Mouse (Mus musculus): ENCODE results near the gene Tmem94. TPM values are rescaled to one million over a fixed set of nuclear protein-coding genes. Genes with fewer than 3 reads are reported as not detected.
A peak's percentile ranks its signal among the peaks of the same experiment; 100 is the strongest.

The Tmem94 gene
- polyA plus RNA-seq, 1 experiment from 2014 or later, result 20.8 TPM

- Histone ChIP-seq H3K9me3 (ENCODE audit: control insufficient read depth, low read length) (no peaks in the 10 kb centered on the region), H3K4me2 (replicated peaks) (no peak overlapping the region), H3K4me3 (replicated peaks; ENCODE audit: low read length) (no peak overlapping the region), H3K36me3 (replicated peaks; ENCODE audit: control insufficient read depth, insufficient read depth) (no peaks in the 10 kb centered on the region), H3K27me3 (ENCODE audit: control insufficient read depth, insufficient read depth, low read length) (peaks cover 16% of the 10 kb centered on the region), H3K4me1 (replicated peaks; ENCODE audit: control insufficient read depth, insufficient read depth, low read length) (no peaks in the 10 kb centered on the region), H3K27ac (no peak overlapping the region), H3K9ac (no peak overlapping the region)
- WGBS, result 22% methylated on average over 8 of the region's 8 CpGs
- ATAC-seq (ENCODE audit: low FRiP score), result no peak
- DNase-seq (ENCODE audit: low spot score), result no peak
Observed at GRCm38 (mm10) chr11:115833021-115833513, 67.8 kb downstream of the Tmem94 start.

- no peak for ATAC-seq (ENCODE audit: low FRiP score)
- Histone ChIP-seq H3K27me3 (ENCODE audit: control insufficient read depth, insufficient read depth, low read length) (peaks cover 16% of the 10 kb centered on the region), H3K4me2 (replicated peaks) (no peak overlapping the region), H3K4me3 (replicated peaks; ENCODE audit: low read length) (no peak overlapping the region), H3K4me1 (replicated peaks; ENCODE audit: control insufficient read depth, insufficient read depth, low read length) (no peaks in the 10 kb centered on the region), H3K27ac (no peak overlapping the region), H3K9ac (no peak overlapping the region), H3K9me3 (ENCODE audit: control insufficient read depth, low read length) (no peaks in the 10 kb centered on the region), H3K36me3 (replicated peaks; ENCODE audit: control insufficient read depth, insufficient read depth) (no peaks in the 10 kb centered on the region)
- DNase-seq (ENCODE audit: low spot score), result no peak
- 64% methylated on average over 6 of the region's 6 CpGs for WGBS
Observed at GRCm38 (mm10) chr11:115834033-115834432, 68.8 kb downstream of the Tmem94 start.

DNA sequence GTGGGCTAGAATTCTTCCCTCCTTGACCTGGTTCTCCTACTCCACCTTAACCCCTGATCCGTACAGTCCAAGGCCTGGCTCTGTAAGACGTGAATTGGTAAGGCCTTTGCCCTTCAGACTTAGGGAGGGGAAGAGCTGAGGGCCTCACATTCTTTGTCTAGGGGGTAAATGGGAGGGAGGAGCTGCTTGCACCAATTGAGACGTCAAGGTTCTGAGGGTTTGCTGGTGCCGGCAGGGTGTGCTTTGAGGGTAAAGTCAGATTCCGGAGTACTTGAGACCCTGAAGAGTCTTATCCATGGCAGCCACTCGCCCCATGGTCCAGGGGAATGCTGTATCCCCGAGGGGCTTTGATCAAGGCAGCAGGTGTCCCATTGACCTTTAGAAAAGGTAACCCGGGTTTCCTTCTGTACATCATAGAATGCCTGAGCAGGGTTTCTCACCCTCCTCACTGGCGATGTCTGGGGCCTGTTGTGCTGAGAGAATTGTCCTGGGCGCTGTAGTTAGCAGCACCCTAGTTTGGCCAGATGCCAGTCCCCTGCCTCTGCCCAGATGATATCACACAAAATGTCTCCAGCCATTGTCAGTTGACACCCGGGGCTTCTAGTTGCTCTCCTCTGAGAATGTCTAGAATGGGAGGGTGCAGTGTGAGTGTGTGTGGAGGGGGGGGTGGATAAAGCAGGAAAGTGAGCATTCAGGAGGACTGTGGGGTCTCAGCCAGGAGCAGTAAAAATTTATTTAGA lies 71.6 kb downstream of the Tmem94 start:
- no peak overlapping the region for H3K27ac ChIP-seq
- no peaks in the 10 kb centered on the region for H3K36me3 ChIP-seq (replicated peaks; ENCODE audit: control insufficient read depth, insufficient read depth)
- no peak overlapping the region for H3K9ac ChIP-seq
- H3K4me2 ChIP-seq (replicated peaks), result no peak overlapping the region
- H3K4me1 ChIP-seq (replicated peaks; ENCODE audit: control insufficient read depth, insufficient read depth, low read length), result no peaks in the 10 kb centered on the region
- H3K4me3 ChIP-seq (replicated peaks; ENCODE audit: low read length), result no peak overlapping the region
- H3K27me3 ChIP-seq (ENCODE audit: control insufficient read depth, insufficient read depth, low read length), result peaks cover 3% of the 10 kb centered on the region; the same call in 1 of the 2 replicates
- H3K9me3 ChIP-seq (ENCODE audit: control insufficient read depth, low read length), result no peaks in the 10 kb centered on the region
- DNase-seq (ENCODE audit: low spot score) (no peak), ATAC-seq (ENCODE audit: low FRiP score) (no peak)
- 38% methylated on average over 11 of the region's 11 CpGs for WGBS

GRCm38 (mm10) chr11:115837606-115838345 lies 72.5 kb downstream of the Tmem94 start:
- no peak for ATAC-seq (ENCODE audit: low FRiP score)
- Histone ChIP-seq H3K27ac (no peak overlapping the region), H3K27me3 (ENCODE audit: control insufficient read depth, insufficient read depth, low read length) (peaks cover 3% of the 10 kb centered on the region; the same call in 1 of the 2 replicates), H3K4me2 (replicated peaks) (no peak overlapping the region), H3K4me1 (replicated peaks; ENCODE audit: control insufficient read depth, insufficient read depth, low read length) (no peaks in the 10 kb centered on the region), H3K36me3 (replicated peaks; ENCODE audit: control insufficient read depth, insufficient read depth) (no peaks in the 10 kb centered on the region), H3K9me3 (ENCODE audit: control insufficient read depth, low read length) (no peaks in the 10 kb centered on the region), H3K9ac (no peak overlapping the region), H3K4me3 (replicated peaks; ENCODE audit: low read length) (no peak overlapping the region)
- no peak for DNase-seq (ENCODE audit: low spot score)
- 94% methylated on average over 22 of the region's 22 CpGs for WGBS

DNA sequence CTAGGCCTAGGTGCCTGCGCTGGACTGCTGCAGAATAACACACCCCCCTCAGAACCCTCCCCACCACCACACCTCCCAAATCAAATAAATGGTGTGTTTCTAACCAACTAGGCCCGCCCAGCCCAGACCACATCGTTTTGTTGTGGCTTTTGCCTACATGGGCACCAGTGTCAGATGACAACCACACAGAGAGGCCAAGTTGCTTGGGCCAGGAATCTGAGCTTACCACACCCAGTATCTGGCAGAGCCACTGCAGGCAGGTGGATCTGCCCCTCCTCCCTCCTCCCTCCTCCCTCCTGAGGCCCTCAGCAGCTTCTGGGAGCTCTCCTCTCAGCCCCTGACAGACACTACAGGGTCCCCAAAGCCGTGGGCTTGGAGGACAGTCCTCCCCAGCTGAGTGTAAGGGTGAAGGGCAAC lies 73.7 kb downstream of the Tmem94 start:
- Histone ChIP-seq H3K27me3 (ENCODE audit: control insufficient read depth, insufficient read depth, low read length) (no peaks in the 10 kb centered on the region), H3K4me1 (replicated peaks; ENCODE audit: control insufficient read depth, insufficient read depth, low read length) (no peaks in the 10 kb centered on the region), H3K27ac (no peak overlapping the region), H3K9ac (no peak overlapping the region), H3K4me2 (replicated peaks) (no peak overlapping the region), H3K36me3 (replicated peaks; ENCODE audit: control insufficient read depth, insufficient read depth) (no peaks in the 10 kb centered on the region), H3K9me3 (ENCODE audit: control insufficient read depth, low read length) (no peaks in the 10 kb centered on the region), H3K4me3 (replicated peaks; ENCODE audit: low read length) (no peak overlapping the region)
- ATAC-seq (ENCODE audit: low FRiP score) (no peak), DNase-seq (ENCODE audit: low spot score) (no peak)
- 55% methylated on average over 4 of the region's 4 CpGs for WGBS

- 71% methylated on average over 3 of the region's 3 CpGs for WGBS
- no peaks in the 10 kb centered on the region for H3K27me3 ChIP-seq (ENCODE audit: control insufficient read depth, insufficient read depth, low read length)
- H3K27ac ChIP-seq, result no peak overlapping the region
- no peaks in the 10 kb centered on the region for H3K9me3 ChIP-seq (ENCODE audit: control insufficient read depth, low read length)
- no peak for DNase-seq (ENCODE audit: low spot score)
- no peak for ATAC-seq (ENCODE audit: low FRiP score)
- H3K4me1 ChIP-seq (replicated peaks; ENCODE audit: control insufficient read depth, insufficient read depth, low read length), result no peaks in the 10 kb centered on the region
- no peak overlapping the region for H3K9ac ChIP-seq
- H3K4me2 ChIP-seq (replicated peaks), result no peak overlapping the region
- no peak overlapping the region for H3K4me3 ChIP-seq (replicated peaks; ENCODE audit: low read length)
- H3K36me3 ChIP-seq (replicated peaks; ENCODE audit: control insufficient read depth, insufficient read depth), result no peaks in the 10 kb centered on the region
Observed at GRCm38 (mm10) chr11:115839732-115840131, 74.5 kb downstream of the Tmem94 start.

DNA sequence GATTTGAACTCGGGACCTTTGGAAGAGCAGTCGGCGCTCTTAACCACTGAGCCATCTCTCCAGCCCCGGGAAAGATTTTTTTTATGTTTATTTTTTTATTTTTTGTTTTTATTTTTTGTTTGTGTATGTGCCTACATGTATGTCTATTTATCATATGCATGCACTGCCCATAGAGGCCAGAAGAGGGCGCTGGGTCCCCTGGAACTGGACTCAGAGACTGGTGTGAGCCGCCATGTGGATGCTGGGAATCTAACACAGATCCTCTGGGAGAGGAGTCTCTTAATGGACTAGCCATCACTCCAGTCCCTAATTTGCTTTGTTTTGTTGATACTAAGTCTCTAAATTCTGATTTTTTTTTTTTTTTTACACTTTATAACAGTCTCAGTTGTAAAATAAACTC lies 75.8 kb downstream of the Tmem94 start:
- Histone ChIP-seq H3K27ac (no peak overlapping the region), H3K36me3 (replicated peaks; ENCODE audit: control insufficient read depth, insufficient read depth) (no peaks in the 10 kb centered on the region), H3K27me3 (ENCODE audit: control insufficient read depth, insufficient read depth, low read length) (no peaks in the 10 kb centered on the region), H3K4me1 (replicated peaks; ENCODE audit: control insufficient read depth, insufficient read depth, low read length) (no peaks in the 10 kb centered on the region), H3K4me3 (replicated peaks; ENCODE audit: low read length) (no peak overlapping the region), H3K9me3 (ENCODE audit: control insufficient read depth, low read length) (no peaks in the 10 kb centered on the region), H3K4me2 (replicated peaks) (no peak overlapping the region), H3K9ac (no peak overlapping the region)
- ATAC-seq (ENCODE audit: low FRiP score) (no peak), DNase-seq (ENCODE audit: low spot score) (no peak)
- WGBS, result 82% methylated on average over 6 of the region's 6 CpGs

GRCm38 (mm10) chr11:115841961-115842550 lies 76.8 kb downstream of the Tmem94 start:
- Histone ChIP-seq H3K36me3 (replicated peaks; ENCODE audit: control insufficient read depth, insufficient read depth) (no peaks in the 10 kb centered on the region), H3K4me1 (replicated peaks; ENCODE audit: control insufficient read depth, insufficient read depth, low read length) (no peaks in the 10 kb centered on the region), H3K4me3 (replicated peaks; ENCODE audit: low read length) (no peak overlapping the region), H3K27ac (peak overlapping the region; percentile 43; the same call in 1 of the 2 replicates), H3K9ac (no peak overlapping the region), H3K27me3 (ENCODE audit: control insufficient read depth, insufficient read depth, low read length) (no peaks in the 10 kb centered on the region), H3K4me2 (replicated peaks) (no peak overlapping the region), H3K9me3 (ENCODE audit: control insufficient read depth, low read length) (no peaks in the 10 kb centered on the region)
- no peak for ATAC-seq (ENCODE audit: low FRiP score)
- DNase-seq (ENCODE audit: low spot score), result no peak
- 29% methylated on average over 6 of the region's 6 CpGs for WGBS

GRCm38 (mm10) chr11:115843141-115843890 lies 78.1 kb downstream of the Tmem94 start:
- ATAC-seq (ENCODE audit: low FRiP score), result no peak

More at GRCm38 (mm10) chr11:115843141-115843890, 78.1 kb downstream of the Tmem94 start:
- no peak overlapping the region for H3K4me3 ChIP-seq (replicated peaks; ENCODE audit: low read length)
- no peaks in the 10 kb centered on the region for H3K9me3 ChIP-seq (ENCODE audit: control insufficient read depth, low read length)
- WGBS, result 91% methylated on average over 10 of the region's 14 CpGs
- H3K9ac ChIP-seq, result no peak overlapping the region
- no peak for DNase-seq (ENCODE audit: low spot score)
- H3K4me1 ChIP-seq (replicated peaks; ENCODE audit: control insufficient read depth, insufficient read depth, low read length), result no peaks in the 10 kb centered on the region
- no peaks in the 10 kb centered on the region for H3K27me3 ChIP-seq (ENCODE audit: control insufficient read depth, insufficient read depth, low read length)
- no peak overlapping the region for H3K27ac ChIP-seq
- no peak overlapping the region for H3K4me2 ChIP-seq (replicated peaks)
- no peaks in the 10 kb centered on the region for H3K36me3 ChIP-seq (replicated peaks; ENCODE audit: control insufficient read depth, insufficient read depth)

Measured in hindbrain, embryonic 14.5 days (tissue).